ENCODE assay signal across 16 mouse cellular contexts in genomic region chr2:75700543-75700942, GRCm38 (mm10). TPM values are rescaled to one million over a fixed set of nuclear protein-coding genes. Genes with fewer than 3 reads are reported as not detected.
DNase-seq lines count a peak whose midpoint lies in the region; ATAC-seq and TF ChIP-seq lines count a peak whose summit lies in the region.
"Had no signal": no experiment of that assay in that cellular context is flagged by ENCODE, and none has a peak within 500 bp of the region (broad histone marks: within the 10 kb centered on the region; RNA-seq: fewer than 3 reads in every experiment).

No protein-coding gene starts in this region.

- intact Hi-C loops in gastrocnemius, adult 2 months (cut with DNase I), result loop anchor here (5.0 to 10.0 kb wide), 2 partner anchors 74 to 88 kb away; no protein-coding TSS in a partner anchor
- intact Hi-C loops in gastrocnemius, postnatal 14 days (cut with DNase I; ENCODE audit: low total_unique reads), result no loop called here

- H3K9me3 ChIP-seq in liver, embryonic 13.5 days (replicated peaks), result no peaks in the 10 kb centered on the region
- no peaks in the 10 kb centered on the region for H3K9me3 ChIP-seq in stomach, embryonic 15.5 days
- no peaks in the 10 kb centered on the region for H3K9me3 ChIP-seq in hindbrain, postnatal 0 days (ENCODE audit: low read length)
- H3K9me3 ChIP-seq: limb, embryonic 13.5 days had no signal

- TF ChIP-seq POLR2A in liver, adult 2 months (IDR thresholded peaks at IDR 0.05; ENCODE audit: extremely low read depth, insufficient read depth, low read length), result no peak

- peaks cover 51% of the 10 kb centered on the region; the same call in 1 of the 2 replicates for H3K79me2 ChIP-seq in liver, adult 2 months (ENCODE audit: control insufficient read depth, insufficient read depth, low read length)

- no peak overlapping the region for H3K9ac ChIP-seq in liver, adult 2 months (ENCODE audit: low read depth, low read length)
- peak overlapping the region; percentile 99; the same call in 1 of the 2 replicates for H3K9ac ChIP-seq in liver, embryonic 13.5 days
- no peak overlapping the region for H3K9ac ChIP-seq in stomach, embryonic 15.5 days
- H3K9ac ChIP-seq in hindbrain, postnatal 0 days (replicated peaks; ENCODE audit: low read length), result no peak overlapping the region
- H3K9ac ChIP-seq: forebrain, postnatal 0 days; limb, embryonic 13.5 days had no signal

- no peak for TF ChIP-seq CTCF in gastrocnemius, adult 2 months (IDR thresholded peaks at IDR 0.05)
- no peak for TF ChIP-seq CTCF in liver, adult 2 months (IDR thresholded peaks at IDR 0.05; ENCODE audit: low read depth, low read length)
- TF ChIP-seq CTCF in hindbrain, postnatal 0 days (IDR thresholded peaks at IDR 0.05; ENCODE audit: low read depth), result no peak

- no peaks in the 10 kb centered on the region for H3K27me3 ChIP-seq in liver, adult 2 months (ENCODE audit: control insufficient read depth, insufficient read depth, low read length)
- H3K27me3 ChIP-seq in liver, embryonic 13.5 days, result no peaks in the 10 kb centered on the region
- no peaks in the 10 kb centered on the region for H3K27me3 ChIP-seq in stomach, embryonic 15.5 days (replicated peaks)
- H3K27me3 ChIP-seq in hindbrain, postnatal 0 days (ENCODE audit: insufficient read depth, low read length), result no peaks in the 10 kb centered on the region; the same call in 1 of the 2 replicates
- H3K27me3 ChIP-seq: limb, embryonic 13.5 days had no signal

- 27% methylated on average over 3 of the region's 3 CpGs for WGBS in liver, adult 2 months
- WGBS in liver, embryonic 13.5 days (ENCODE audit: insufficient replicate concordance), result 72% methylated on average over 3 of the region's 3 CpGs
- WGBS in stomach, embryonic 15.5 days, result 78% methylated on average over 3 of the region's 3 CpGs
- WGBS in hindbrain, postnatal 0 days, result 95% methylated on average over 3 of the region's 3 CpGs

- no peak overlapping the region; the same call in 1 of the 2 replicates for H3K4me3 ChIP-seq in gastrocnemius, adult 2 months
- H3K4me3 ChIP-seq in liver, adult 2 months (ENCODE audit: insufficient read depth, low read depth, low read length), result no peak overlapping the region
- H3K4me3 ChIP-seq in liver, embryonic 13.5 days (replicated peaks), result peak overlapping the region; percentile 93; the same call in 1 of the 2 replicates
- H3K4me3 ChIP-seq in stomach, embryonic 15.5 days (replicated peaks), result no peak overlapping the region
- no peak overlapping the region for H3K4me3 ChIP-seq in hindbrain, postnatal 0 days (ENCODE audit: low read length)
- H3K4me3 ChIP-seq: limb, embryonic 13.5 days had no signal

- H3K4me2 ChIP-seq in liver, embryonic 13.5 days, result peak overlapping the region; percentile 85
- peak overlapping the region; percentile 59; the same call in 1 of the 2 replicates for H3K4me2 ChIP-seq in stomach, embryonic 15.5 days
- no peak overlapping the region for H3K4me2 ChIP-seq in hindbrain, postnatal 0 days (ENCODE audit: low read depth, low read length)

- no peak for ATAC-seq in liver, embryonic 13.5 days (ENCODE audit: low read depth)
- no peak for ATAC-seq in stomach, embryonic 15.5 days (ENCODE audit: insufficient read depth, low FRiP score, low read depth)
- no peak for ATAC-seq in hindbrain, postnatal 0 days
- ATAC-seq: forebrain, postnatal 0 days had no signal

- no peaks in the 10 kb centered on the region for H3K36me3 ChIP-seq in liver, adult 2 months (ENCODE audit: control insufficient read depth, insufficient read depth, low read length)
- H3K36me3 ChIP-seq in liver, embryonic 13.5 days, result peaks cover 42% of the 10 kb centered on the region
- H3K36me3 ChIP-seq in stomach, embryonic 15.5 days, result no peaks in the 10 kb centered on the region
- no peaks in the 10 kb centered on the region for H3K36me3 ChIP-seq in hindbrain, postnatal 0 days (ENCODE audit: insufficient read depth, low read length)
- H3K36me3 ChIP-seq: limb, embryonic 13.5 days had no signal

- DNase-seq in gastrocnemius, adult 2 months, result no peak
- no peak for DNase-seq in gastrocnemius, postnatal 14 days
- peak; percentile 81 for DNase-seq in liver, adult 2 months (ENCODE audit: extremely low read depth, low read depth, low spot score)
- DNase-seq in liver, result no peak
- DNase-seq in liver, embryonic 13.5 days, result no peak
- DNase-seq in thymus, postnatal 0 days (ENCODE audit: low spot score), result no peak
- no peak for DNase-seq in hindbrain, postnatal 0 days (ENCODE audit: low spot score)
- DNase-seq: adrenal gland, adult 2 months; cerebellum, adult 11-12 months; cerebellum, postnatal 25 days; forebrain, postnatal 0 days; heart, postnatal 4 days; kidney, postnatal 10 days; midbrain, embryonic 14.5 days had no signal

- H3K27ac ChIP-seq in gastrocnemius, adult 2 months, result peak overlapping the region; percentile 100; the same call in 1 of the 2 replicates
- H3K27ac ChIP-seq in liver, adult 2 months (replicated peaks; ENCODE audit: insufficient read depth, low read depth, low read length), result no peak overlapping the region
- peak overlapping the region; percentile 100 for H3K27ac ChIP-seq in liver, embryonic 13.5 days
- no peak overlapping the region for H3K27ac ChIP-seq in stomach, embryonic 15.5 days
- H3K27ac ChIP-seq in hindbrain, postnatal 0 days, result no peak overlapping the region
- H3K27ac ChIP-seq: limb, embryonic 13.5 days had no signal

- H3K4me1 ChIP-seq in liver, adult 2 months (ENCODE audit: control insufficient read depth, insufficient read depth, low read length), result peaks cover 46% of the 10 kb centered on the region
- peaks cover 77% of the 10 kb centered on the region for H3K4me1 ChIP-seq in liver, embryonic 13.5 days (replicated peaks)
- H3K4me1 ChIP-seq in stomach, embryonic 15.5 days, result peaks cover 27% of the 10 kb centered on the region
- peaks cover 7% of the 10 kb centered on the region; the same call in 1 of the 2 replicates for H3K4me1 ChIP-seq in hindbrain, postnatal 0 days (ENCODE audit: insufficient read depth, low read length)

RNA-seq across cellular contexts. Expression of gene Nfe2l2, which starts 3.9 kb away (rescaled TPM):
- 10 to 100 TPM; 32.9 to 41.0 TPM for total RNA-seq in gastrocnemius, adult 2 months (2021)
- total RNA-seq in gastrocnemius, postnatal 14 days (2021), result 10 to 100 TPM; 25.6 to 31.3 TPM
- total RNA-seq in liver, adult 2 months (2014; rRNA removed), result 29.5 and 34.1 TPM in 2 replicates
- 35.9 and 40.1 TPM in 2 replicates for polyA plus RNA-seq in liver, adult 2 months (2012; rRNA removed)
- 44.6 and 54.3 TPM in 2 replicates for polyA plus RNA-seq in liver, embryonic 13.5 days (2015; fragmentation: Nextera tagmentation; extraction: Ambion mirVana)
- polyA plus RNA-seq in stomach, embryonic 15.5 days (2015; fragmentation: Nextera tagmentation; extraction: Ambion mirVana), result 93.9 and 97.4 TPM in 2 replicates
- polyA plus RNA-seq in thymus, postnatal 0 days (2015; fragmentation: Nextera tagmentation; extraction: Ambion mirVana), result 56.6 and 57.3 TPM in 2 replicates
- total RNA-seq in hindbrain, postnatal 0 days (2014; rRNA removed), result 7.4 and 11.6 TPM in 2 replicates
- polyA plus RNA-seq in hindbrain, postnatal 0 days (2015; fragmentation: Nextera tagmentation; extraction: Ambion mirVana), result 16.3 and 17.0 TPM in 2 replicates

RNA-seq across cellular contexts. Expression of gene Hnrnpa3, which starts 41.5 kb away (rescaled TPM):
- 100 to 1,000 TPM; 123 to 144 TPM for total RNA-seq in gastrocnemius, adult 2 months (2021)
- total RNA-seq in gastrocnemius, postnatal 14 days (2021), result 100 to 1,000 TPM; 144 to 187 TPM
- 44.2 and 45.5 TPM in 2 replicates for total RNA-seq in liver, adult 2 months (2014; rRNA removed)
- polyA plus RNA-seq in liver, adult 2 months (2012; rRNA removed), result 13.9 and 14.1 TPM in 2 replicates
- 161 and 182 TPM in 2 replicates for polyA plus RNA-seq in liver, embryonic 13.5 days (2015; fragmentation: Nextera tagmentation; extraction: Ambion mirVana)
- 241 and 344 TPM in 2 replicates for polyA plus RNA-seq in stomach, embryonic 15.5 days (2015; fragmentation: Nextera tagmentation; extraction: Ambion mirVana)
- 292 and 303 TPM in 2 replicates for polyA plus RNA-seq in thymus, postnatal 0 days (2015; fragmentation: Nextera tagmentation; extraction: Ambion mirVana)
- total RNA-seq in hindbrain, postnatal 0 days (2014; rRNA removed), result 64.9 and 67.8 TPM in 2 replicates
- 131 and 137 TPM in 2 replicates for polyA plus RNA-seq in hindbrain, postnatal 0 days (2015; fragmentation: Nextera tagmentation; extraction: Ambion mirVana)

Comparison
In these comparisons a context has a peak if more than half of its experiments do, and no peak if none do; other contexts are left out.
1. H3K27ac ChIP-seq: peak in gastrocnemius, adult 2 months (single experiment) and liver, embryonic 13.5 days (single experiment); none in liver, adult 2 months (single experiment), stomach, embryonic 15.5 days (single experiment) and hindbrain, postnatal 0 days (single experiment).